Mouse (Mus musculus) olfactory bulb, adult 2 months (tissue): ENCODE results near the gene Plk5. TPM values are rescaled to one million over a fixed set of nuclear protein-coding genes. Genes with fewer than 3 reads are reported as not detected.

Experiments
- H3K27ac ChIP-seq: fragments of 200-500 bp; 2 replicates; pipeline ENCODE4 v1.5.1; 2012; ENCODE audit warnings: low read depth, low read length; ENCODE audit not compliant: insufficient read depth
- H3K4me1 ChIP-seq: fragments of 200-500 bp; 2 replicates; pipeline ENCODE4 v1.6.1; 2012; ENCODE audit warnings: low read length; ENCODE audit not compliant: control insufficient read depth, insufficient read depth
- H3K4me3 ChIP-seq: fragments of 200-500 bp; 2 replicates; pipeline ENCODE4 v1.5.1; 2012; ENCODE audit warnings: mild to moderate bottlenecking, low read depth, low read length, moderate library complexity; ENCODE audit not compliant: insufficient read depth
- CTCF ChIP-seq: fragments of 200-500 bp; IDR thresholded peaks from 2 replicates; pipeline ENCODE4 v1.5.1; 2012; ENCODE audit warnings: low read depth, mild to moderate bottlenecking, low read length, moderate library complexity; ENCODE audit not compliant: insufficient read depth
- POLR2A ChIP-seq: fragments of 200-500 bp; IDR thresholded peaks from 2 replicates; pipeline ENCODE4 v1.6.1; 2012; ENCODE audit warnings: mild to moderate bottlenecking, low read depth, low read length, moderate library complexity; ENCODE audit not compliant: insufficient read depth
- WGBS: fragments of 180-500 bp; shearing (Covaris S2); methylation state at CpG from one replicate; pipeline ENCODE4 v1.1.7; 2018; 5-methylcytosine and 5-hydroxymethylcytosine counted together
- polyA plus RNA-seq: library from polyadenylated mRNA; stranded (reverse); fragments of >200 nt; gene quantifications from 2 replicates; pipeline ENCODE4 v1.2.4, GENCODE M21; 2012; ENCODE audit warnings: low replicate concordance; ENCODE audit not compliant: missing spikeins, insufficient read depth, insufficient read length

Plk5 gene
- polyA plus RNA-seq, 1 experiment, result not detected

GRCm38 (mm10) chr10:80389185-80389708, 33.0 kb downstream of the Plk5 start:
- WGBS, result 73% methylated on average over 4 of the region's 4 CpGs
- H3K4me3 ChIP-seq, result no peak overlapping the region
- no peak overlapping the region for H3K27ac ChIP-seq
- peaks cover 35% of the 10 kb centered on the region for H3K4me1 ChIP-seq
- no peak for TF ChIP-seq POLR2A
- no peak for TF ChIP-seq CTCF

GRCm38 (mm10) chr10:80390697-80391096, 34.4 kb downstream of the Plk5 start:
- 77% methylated on average over 9 of the region's 9 CpGs for WGBS
- peaks cover 20% of the 10 kb centered on the region for H3K4me1 ChIP-seq
- H3K4me3 ChIP-seq, result no peak overlapping the region
- no peak overlapping the region for H3K27ac ChIP-seq
- TF ChIP-seq CTCF (no peak), POLR2A (no peak)

GRCm38 (mm10) chr10:80392687-80393086, 36.4 kb downstream of the Plk5 start:
- Histone ChIP-seq H3K4me3 (no peak overlapping the region), H3K27ac (no peak overlapping the region), H3K4me1 (peaks cover 18% of the 10 kb centered on the region)
- TF ChIP-seq POLR2A (no peak), CTCF (no peak)
- 95% methylated on average over 5 of the region's 5 CpGs for WGBS

GRCm38 (mm10) chr10:80395025-80395627, 38.9 kb downstream of the Plk5 start:
- Histone ChIP-seq H3K27ac (no peak overlapping the region), H3K4me1 (peaks cover 17% of the 10 kb centered on the region), H3K4me3 (no peak overlapping the region)
- 95% methylated on average over 35 of the region's 35 CpGs for WGBS
- TF ChIP-seq CTCF, result no peak
- TF ChIP-seq POLR2A, result no peak

- H3K27ac ChIP-seq, result no peak overlapping the region
- no peak overlapping the region for H3K4me3 ChIP-seq
- 82% methylated on average over 11 of the region's 11 CpGs for WGBS
Observed at GRCm38 (mm10) chr10:80396822-80397523, 40.7 kb downstream of the Plk5 start.

GRCm38 (mm10) chr10:80397524-80398173, 41.4 kb downstream of the Plk5 start:
- Histone ChIP-seq H3K4me1 (peaks cover 21% of the 10 kb centered on the region), H3K27ac (no peak overlapping the region), H3K4me3 (peak overlapping the region; percentile 26; the same call in 1 of the 2 replicates)
- TF ChIP-seq POLR2A, result no peak
- TF ChIP-seq CTCF, result no peak
- 25% methylated on average over 8 of the region's 8 CpGs for WGBS

More at GRCm38 (mm10) chr10:80396822-80397523, 40.7 kb downstream of the Plk5 start:
- no peak for TF ChIP-seq CTCF
- no peak for TF ChIP-seq POLR2A
- H3K4me1 ChIP-seq, result peaks cover 21% of the 10 kb centered on the region

- Histone ChIP-seq H3K4me1 (peaks cover 21% of the 10 kb centered on the region), H3K4me3 (peak overlapping the region; percentile 83), H3K27ac (peak overlapping the region; percentile 48; the same call in 1 of the 2 replicates)
- 0% methylated on average over 1 of the region's 1 CpGs for WGBS
- TF ChIP-seq POLR2A (no peak), CTCF (no peak)
Observed at GRCm38 (mm10) chr10:80398174-80398535, 41.9 kb downstream of the Plk5 start.

GRCm38 (mm10) chr10:80398719-80399190, 42.5 kb downstream of the Plk5 start:
- TF ChIP-seq CTCF, result no peak
- TF ChIP-seq POLR2A, result peak; percentile 85
- WGBS, result under 1% methylated on average over 59 of the region's 59 CpGs
- H3K4me1 ChIP-seq, result peaks cover 21% of the 10 kb centered on the region
- H3K4me3 ChIP-seq, result peak overlapping the region; percentile 83
- peak overlapping the region; percentile 98 for H3K27ac ChIP-seq
